Mouse (Mus musculus): ENCODE results near the gene Kcnk10. TPM values are rescaled to one million over a fixed set of nuclear protein-coding genes. Genes with fewer than 3 reads are reported as not detected.

The Kcnk10 gene
- polyA plus RNA-seq, 1 experiment: 1.5 TPM

GRCm38 (mm10) chr12:98505601-98506000, 72.5 kb downstream of the Kcnk10 start:
- no peaks in the 10 kb centered on the region for H3K36me3 ChIP-seq (ENCODE audit: control insufficient read depth, insufficient read depth, low read length)
- no peaks in the 10 kb centered on the region for H3K27me3 ChIP-seq (ENCODE audit: control insufficient read depth, insufficient read depth, low read length)
- H3K4me3 ChIP-seq (ENCODE audit: control insufficient read depth, low read depth, low read length): no peak overlapping the region

DNA sequence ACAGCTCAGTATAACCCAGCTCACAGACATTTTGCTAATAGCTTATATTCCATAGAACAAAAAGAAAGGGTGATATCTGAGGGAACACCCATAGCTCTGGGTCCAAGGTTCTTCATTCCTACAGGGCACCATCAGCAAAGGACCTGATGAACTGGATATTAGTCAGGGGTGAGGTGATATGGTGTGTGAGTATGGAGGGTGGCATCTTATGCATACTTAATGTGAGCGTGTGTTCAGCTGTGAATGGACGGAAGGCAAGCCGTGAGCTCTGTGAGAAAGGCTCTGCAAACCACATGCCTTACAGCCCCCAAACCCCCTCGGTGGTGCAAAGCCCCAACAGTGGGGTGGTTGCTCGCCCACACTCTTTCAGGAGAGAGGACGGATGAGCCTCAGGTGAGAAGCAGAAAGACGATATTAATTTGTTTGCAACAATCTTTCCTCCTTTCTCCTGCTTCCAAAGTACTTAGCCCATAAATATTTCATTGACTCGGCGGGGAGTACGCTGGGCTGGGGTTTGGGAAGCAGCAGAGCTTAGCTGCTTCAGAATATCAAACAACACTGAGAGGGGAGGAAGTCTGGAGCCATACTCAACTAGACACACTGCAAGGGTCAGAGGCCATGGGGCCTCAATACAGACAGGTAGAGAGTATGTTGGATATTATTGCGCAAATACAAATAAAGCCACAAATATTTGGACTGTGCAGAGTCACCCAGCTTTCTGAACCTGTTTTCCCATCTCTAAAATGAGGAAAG, 76.4 kb downstream of the Kcnk10 start:
- H3K27ac ChIP-seq (ENCODE audit: control insufficient read depth, insufficient read depth, low read depth, low read length): no peak overlapping the region
- no peaks in the 10 kb centered on the region for H3K4me1 ChIP-seq (ENCODE audit: control insufficient read depth, insufficient read depth, low read length)
- H3K4me3 ChIP-seq (ENCODE audit: control insufficient read depth, low read depth, low read length): no peak overlapping the region
- TF ChIP-seq CTCF (IDR thresholded peaks at IDR 0.05; ENCODE audit: control insufficient read depth, insufficient read depth, insufficient replicate concordance, low read depth, low read length) (no peak), POLR2A (IDR thresholded peaks at IDR 0.05; ENCODE audit: control insufficient read depth, low read depth, low read length) (no peak)
- no peaks in the 10 kb centered on the region for H3K36me3 ChIP-seq (ENCODE audit: control insufficient read depth, insufficient read depth, low read length)
- H3K27me3 ChIP-seq (ENCODE audit: control insufficient read depth, insufficient read depth, low read length): no peaks in the 10 kb centered on the region

More at GRCm38 (mm10) chr12:98505601-98506000, 72.5 kb downstream of the Kcnk10 start:
- Histone ChIP-seq H3K27ac (ENCODE audit: control insufficient read depth, insufficient read depth, low read depth, low read length) (no peak overlapping the region), H3K4me1 (ENCODE audit: control insufficient read depth, insufficient read depth, low read length) (no peaks in the 10 kb centered on the region)
- TF ChIP-seq CTCF (IDR thresholded peaks at IDR 0.05; ENCODE audit: control insufficient read depth, insufficient read depth, insufficient replicate concordance, low read depth, low read length): no peak
- no peak for TF ChIP-seq POLR2A (IDR thresholded peaks at IDR 0.05; ENCODE audit: control insufficient read depth, low read depth, low read length)

GRCm38 (mm10) chr12:98501045-98501444, 77.1 kb downstream of the Kcnk10 start:
- Histone ChIP-seq H3K27ac (ENCODE audit: control insufficient read depth, insufficient read depth, low read depth, low read length) (no peak overlapping the region), H3K4me1 (ENCODE audit: control insufficient read depth, insufficient read depth, low read length) (no peaks in the 10 kb centered on the region), H3K27me3 (ENCODE audit: control insufficient read depth, insufficient read depth, low read length) (no peaks in the 10 kb centered on the region), H3K36me3 (ENCODE audit: control insufficient read depth, insufficient read depth, low read length) (no peaks in the 10 kb centered on the region), H3K4me3 (ENCODE audit: control insufficient read depth, low read depth, low read length) (no peak overlapping the region)
- no peak for TF ChIP-seq CTCF (IDR thresholded peaks at IDR 0.05; ENCODE audit: control insufficient read depth, insufficient read depth, insufficient replicate concordance, low read depth, low read length)
- no peak for TF ChIP-seq POLR2A (IDR thresholded peaks at IDR 0.05; ENCODE audit: control insufficient read depth, low read depth, low read length)

DNA sequence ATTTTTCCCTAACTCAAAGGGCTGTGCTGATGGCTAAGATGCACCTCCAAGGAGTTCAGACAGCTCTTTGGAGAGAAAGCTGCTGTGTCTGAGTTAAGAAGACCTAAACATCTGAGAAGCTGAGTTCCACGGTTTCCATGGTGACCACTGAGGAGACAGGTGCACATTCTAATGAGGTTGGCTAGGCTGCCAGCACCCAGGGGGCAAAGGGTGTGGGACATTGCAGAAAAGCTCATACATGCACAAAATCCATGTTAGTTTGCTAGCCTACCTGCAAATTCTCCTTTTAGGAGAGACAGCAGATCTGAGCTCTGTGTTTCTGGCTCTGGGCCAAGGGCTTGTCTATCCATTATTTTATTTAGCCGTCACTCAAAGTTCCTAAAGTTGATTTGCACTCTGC, 96.7 kb downstream of the Kcnk10 start:
- no peak overlapping the region for H3K27ac ChIP-seq (ENCODE audit: control insufficient read depth, insufficient read depth, low read depth, low read length)
- peaks cover 4% of the 10 kb centered on the region; the same call in 1 of the 2 replicates for H3K4me1 ChIP-seq (ENCODE audit: control insufficient read depth, insufficient read depth, low read length)
- H3K36me3 ChIP-seq (ENCODE audit: control insufficient read depth, insufficient read depth, low read length): no peaks in the 10 kb centered on the region
- no peaks in the 10 kb centered on the region for H3K27me3 ChIP-seq (ENCODE audit: control insufficient read depth, insufficient read depth, low read length)
- no peak for TF ChIP-seq CTCF (IDR thresholded peaks at IDR 0.05; ENCODE audit: control insufficient read depth, insufficient read depth, insufficient replicate concordance, low read depth, low read length)
- TF ChIP-seq POLR2A (IDR thresholded peaks at IDR 0.05; ENCODE audit: control insufficient read depth, low read depth, low read length): no peak
- H3K4me3 ChIP-seq (ENCODE audit: control insufficient read depth, low read depth, low read length): no peak overlapping the region

DNA sequence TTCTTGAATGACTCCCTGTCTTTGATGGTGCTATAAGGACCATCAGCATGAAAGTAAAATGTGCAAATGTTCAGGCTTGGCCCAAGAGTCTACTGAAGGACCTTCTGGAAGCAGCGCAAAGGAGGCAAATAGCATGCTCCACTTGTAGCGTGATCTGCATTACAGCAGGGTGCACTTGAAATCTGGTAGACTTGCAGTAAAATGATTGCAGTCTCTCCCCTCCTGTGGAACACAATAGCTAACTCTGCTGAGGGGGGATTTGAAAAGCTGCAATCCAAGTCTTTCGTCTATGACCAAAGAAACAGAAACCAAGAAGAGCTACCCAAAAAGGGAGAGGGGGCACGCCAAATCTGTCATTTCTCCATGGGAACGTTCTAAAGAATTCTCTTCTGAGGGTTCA, 97.1 kb downstream of the Kcnk10 start:
- H3K27me3 ChIP-seq (ENCODE audit: control insufficient read depth, insufficient read depth, low read length): no peaks in the 10 kb centered on the region
- no peak overlapping the region for H3K27ac ChIP-seq (ENCODE audit: control insufficient read depth, insufficient read depth, low read depth, low read length)
- H3K36me3 ChIP-seq (ENCODE audit: control insufficient read depth, insufficient read depth, low read length): no peaks in the 10 kb centered on the region
- peaks cover 4% of the 10 kb centered on the region; the same call in 1 of the 2 replicates for H3K4me1 ChIP-seq (ENCODE audit: control insufficient read depth, insufficient read depth, low read length)
- TF ChIP-seq POLR2A (IDR thresholded peaks at IDR 0.05; ENCODE audit: control insufficient read depth, low read depth, low read length): no peak
- no peak for TF ChIP-seq CTCF (IDR thresholded peaks at IDR 0.05; ENCODE audit: control insufficient read depth, insufficient read depth, insufficient replicate concordance, low read depth, low read length)
- no peak overlapping the region for H3K4me3 ChIP-seq (ENCODE audit: control insufficient read depth, low read depth, low read length)

GRCm38 (mm10) chr12:98477673-98478461, 100.2 kb downstream of the Kcnk10 start:
- Histone ChIP-seq H3K27ac (ENCODE audit: control insufficient read depth, insufficient read depth, low read depth, low read length) (no peak overlapping the region), H3K4me1 (ENCODE audit: control insufficient read depth, insufficient read depth, low read length) (peaks cover 4% of the 10 kb centered on the region; the same call in 1 of the 2 replicates), H3K27me3 (ENCODE audit: control insufficient read depth, insufficient read depth, low read length) (no peaks in the 10 kb centered on the region), H3K36me3 (ENCODE audit: control insufficient read depth, insufficient read depth, low read length) (no peaks in the 10 kb centered on the region), H3K4me3 (ENCODE audit: control insufficient read depth, low read depth, low read length) (no peak overlapping the region)
- TF ChIP-seq POLR2A (IDR thresholded peaks at IDR 0.05; ENCODE audit: control insufficient read depth, low read depth, low read length) (no peak), CTCF (IDR thresholded peaks at IDR 0.05; ENCODE audit: control insufficient read depth, insufficient read depth, insufficient replicate concordance, low read depth, low read length) (no peak)

GRCm38 (mm10) chr12:98471232-98471631, 106.9 kb downstream of the Kcnk10 start:
- Histone ChIP-seq H3K4me1 (ENCODE audit: control insufficient read depth, insufficient read depth, low read length) (no peaks in the 10 kb centered on the region), H3K27ac (ENCODE audit: control insufficient read depth, insufficient read depth, low read depth, low read length) (no peak overlapping the region), H3K36me3 (ENCODE audit: control insufficient read depth, insufficient read depth, low read length) (no peaks in the 10 kb centered on the region), H3K4me3 (ENCODE audit: control insufficient read depth, low read depth, low read length) (peak overlapping the region; percentile 37; the same call in 1 of the 2 replicates), H3K27me3 (ENCODE audit: control insufficient read depth, insufficient read depth, low read length) (no peaks in the 10 kb centered on the region)
- TF ChIP-seq POLR2A (IDR thresholded peaks at IDR 0.05; ENCODE audit: control insufficient read depth, low read depth, low read length): no peak
- TF ChIP-seq CTCF (IDR thresholded peaks at IDR 0.05; ENCODE audit: control insufficient read depth, insufficient read depth, insufficient replicate concordance, low read depth, low read length): no peak

All from testis, adult 2 months (tissue).